Mouse (Mus musculus) midbrain, embryonic 10.5 days (tissue): ENCODE measurements at regions not wholly inside any gene's neighbourhood (a gene's known extent, or its start where the extent isn't known, plus 50 kb on each side); places are given as distances from the start of the nearest gene placed in this dataset.
"Not testable (repeated sequence)": the region's sequence is repeated elsewhere in the genome, so short reads cannot be mapped to it uniquely, and the experiment has no call there.

ENCODE experiments used
- DNase-seq: peaks from one replicate; pipeline ENCODE4 v3.0.0-alpha.2; 2017; ENCODE audit warnings: low spot score
- H3K27ac ChIP-seq: fragments of 300-500 bp; sonication (generic); replicated peaks from 2 replicates; pipeline ENCODE4 v1.5.1; 2016; ENCODE audit warnings: mild to moderate bottlenecking
- H3K27me3 ChIP-seq: fragments of 300-500 bp; sonication (generic); 2 replicates; pipeline ENCODE4 v1.6.1; 2016; ENCODE audit warnings: low read depth, mild to moderate bottlenecking; ENCODE audit not compliant: poor library complexity, severe bottlenecking
- H3K36me3 ChIP-seq: fragments of 300-500 bp; sonication (generic); 2 replicates; pipeline ENCODE4 v1.6.1; 2016; ENCODE audit warnings: mild to moderate bottlenecking, moderate library complexity
- H3K4me1 ChIP-seq: fragments of 300-500 bp; sonication (generic); 2 replicates; pipeline ENCODE4 v1.6.1; 2016
- H3K4me3 ChIP-seq: fragments of 300-500 bp; sonication (generic); 2 replicates; pipeline ENCODE4 v1.5.1; 2016; ENCODE audit warnings: mild to moderate bottlenecking, moderate library complexity
- H3K9me3 ChIP-seq: fragments of 300-500 bp; sonication (generic); replicated peaks from 2 replicates; pipeline ENCODE4 v1.6.1; 2016; ENCODE audit warnings: mild to moderate bottlenecking
- WGBS: fragments of 180-500 bp; shearing (Covaris S2); methylation state at CpG from one replicate; pipeline ENCODE4 v1.1.7; 2016; 5-methylcytosine and 5-hydroxymethylcytosine counted together

DNA sequence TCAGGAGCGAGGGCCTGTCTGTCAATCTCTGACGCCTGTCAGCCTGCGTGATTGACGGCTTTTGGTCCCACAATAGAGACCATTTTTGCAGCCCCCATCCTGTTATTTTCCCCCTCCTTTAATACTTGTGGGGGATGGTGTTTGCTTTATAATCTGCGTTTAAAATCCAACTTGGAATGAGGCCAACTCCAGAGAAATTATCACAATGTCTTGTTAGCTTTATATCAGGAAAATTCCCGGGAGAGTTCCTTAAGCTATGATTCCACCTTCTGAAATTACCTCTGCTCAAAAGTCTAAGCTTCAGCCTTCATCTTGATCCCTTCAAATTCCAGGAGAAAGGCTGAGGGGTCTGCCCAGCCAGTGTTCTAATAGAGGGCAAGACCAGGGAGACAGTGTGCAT, 235.0 kb downstream of the 3100002H09Rik start:
- no peaks in the 10 kb centered on the region for H3K9me3 ChIP-seq
- H3K4me1 ChIP-seq: peaks cover 17% of the 10 kb centered on the region
- no peak overlapping the region for H3K27ac ChIP-seq
- H3K27me3 ChIP-seq: peaks cover 26% of the 10 kb centered on the region
- H3K4me3 ChIP-seq: no peak overlapping the region
- no peaks in the 10 kb centered on the region for H3K36me3 ChIP-seq
- 81% methylated on average over 6 of the region's 6 CpGs for WGBS
- DNase-seq: no peak

DNA sequence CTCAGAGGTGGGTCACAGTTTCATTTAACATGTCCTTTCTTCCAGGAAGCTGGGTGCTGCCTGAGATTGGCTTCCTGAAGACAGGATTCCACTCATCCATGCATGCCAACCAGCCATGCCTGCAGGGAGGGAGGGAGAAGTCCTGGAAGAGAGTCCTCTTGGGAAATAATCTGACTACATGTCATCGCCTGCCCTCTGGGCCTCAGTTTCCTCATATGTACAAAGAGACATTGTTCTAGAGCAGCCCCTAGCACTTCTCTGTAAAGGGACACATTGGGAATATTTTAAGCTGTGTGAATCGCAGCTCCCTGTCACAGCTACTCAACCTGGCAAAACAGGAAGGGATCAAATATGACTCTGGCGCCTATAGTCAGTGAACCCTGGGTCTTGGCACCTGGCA, 241.8 kb downstream of the 3100002H09Rik start:
- Histone ChIP-seq H3K27me3 (peaks cover 13% of the 10 kb centered on the region), H3K36me3 (no peaks in the 10 kb centered on the region)
- WGBS: 82% methylated on average over 3 of the region's 3 CpGs

DNA sequence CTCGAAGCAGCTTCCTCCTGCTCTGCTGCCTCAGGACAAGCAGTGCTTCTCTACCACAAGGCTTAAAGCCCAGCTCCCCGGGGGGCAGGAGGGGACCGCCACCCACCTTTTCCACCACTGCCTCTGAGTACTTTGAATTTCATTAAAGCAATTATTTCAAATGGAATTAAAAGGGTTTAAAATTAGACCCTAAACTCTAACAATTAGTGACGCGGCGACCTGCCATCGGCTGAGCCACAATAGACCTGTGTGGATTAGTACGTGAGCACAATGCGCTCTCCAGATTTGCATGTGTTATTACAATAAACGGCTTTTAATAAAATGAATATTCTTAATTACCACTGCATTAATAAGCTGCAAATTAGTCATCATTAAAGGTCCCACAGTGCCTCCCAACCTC, 242.5 kb downstream of the 3100002H09Rik start:
- peaks cover 10% of the 10 kb centered on the region; the same call in 1 of the 2 replicates for H3K27me3 ChIP-seq
- H3K4me3 ChIP-seq: no peak overlapping the region
- H3K9me3 ChIP-seq: 0 out of 2 replicates have a peak, but pooled peaks cover 1% of the 10 kb centered on the region
- no peaks in the 10 kb centered on the region for H3K36me3 ChIP-seq
- DNase-seq: no peak
- WGBS: 75% methylated on average over 10 of the region's 10 CpGs
- H3K4me1 ChIP-seq: 0 out of 2 replicates have a peak, but pooled peaks cover 4% of the 10 kb centered on the region
- no peak overlapping the region for H3K27ac ChIP-seq

More for the DNA sequence above, 241.8 kb downstream of the 3100002H09Rik start:
- 0 out of 2 replicates have a peak, but pooled peaks cover 4% of the 10 kb centered on the region for H3K4me1 ChIP-seq
- H3K9me3 ChIP-seq: no peaks in the 10 kb centered on the region
- DNase-seq: no peak
- H3K4me3 ChIP-seq: no peak overlapping the region
- H3K27ac ChIP-seq: no peak overlapping the region

GRCm38 (mm10) chr4:124360578-124360908, 250.1 kb downstream of the 3100002H09Rik start:
- Histone ChIP-seq H3K4me3 (no peak overlapping the region), H3K27ac (peak overlapping the region; percentile 42; the same call in 1 of the 2 replicates), H3K4me1 (peaks cover 23% of the 10 kb centered on the region), H3K9me3 (0 out of 2 replicates have a peak, but pooled peaks cover 5% of the 10 kb centered on the region), H3K27me3 (peaks cover 38% of the 10 kb centered on the region), H3K36me3 (no peaks in the 10 kb centered on the region)
- no peak for DNase-seq
- 35% methylated on average over 6 of the region's 6 CpGs for WGBS

- no peak for DNase-seq
- Histone ChIP-seq H3K4me3 (peak overlapping the region; percentile 17; the same call in 1 of the 2 replicates), H3K36me3 (no peaks in the 10 kb centered on the region), H3K27me3 (peaks cover 38% of the 10 kb centered on the region), H3K4me1 (peaks cover 23% of the 10 kb centered on the region), H3K27ac (no peak overlapping the region), H3K9me3 (0 out of 2 replicates have a peak, but pooled peaks cover 5% of the 10 kb centered on the region)
- WGBS: 21% methylated on average over 13 of the region's 13 CpGs
Measured at GRCm38 (mm10) chr4:124359707-124360577, 250.7 kb downstream of the 3100002H09Rik start.

GRCm38 (mm10) chr4:124358456-124358855, 252.1 kb downstream of the 3100002H09Rik start:
- H3K27me3 ChIP-seq: peaks cover 38% of the 10 kb centered on the region
- peaks cover 23% of the 10 kb centered on the region for H3K4me1 ChIP-seq
- not testable (repeated sequence) for H3K27ac ChIP-seq, H3K36me3 ChIP-seq, DNase-seq, H3K9me3 ChIP-seq, H3K4me3 ChIP-seq
- WGBS: 0% methylated on average over 3 of the region's 8 CpGs

- Histone ChIP-seq H3K36me3 (no peaks in the 10 kb centered on the region), H3K4me1 (peaks cover 22% of the 10 kb centered on the region), H3K27ac (no peak overlapping the region), H3K27me3 (peaks cover 59% of the 10 kb centered on the region), H3K4me3 (no peak overlapping the region), H3K9me3 (no peaks in the 10 kb centered on the region)
- 90% methylated on average over 3 of the region's 3 CpGs for WGBS
- no peak for DNase-seq
Measured at GRCm38 (mm10) chr4:124350361-124350760, 260.2 kb downstream of the 3100002H09Rik start.

- Histone ChIP-seq H3K27me3 (peaks cover 59% of the 10 kb centered on the region), H3K4me1 (peaks cover 22% of the 10 kb centered on the region), H3K27ac (no peak overlapping the region), H3K4me3 (no peak overlapping the region), H3K36me3 (no peaks in the 10 kb centered on the region), H3K9me3 (no peaks in the 10 kb centered on the region)
- whole genome bisulfite sequencing: 74% methylated on average over 15 of the region's 15 CpGs
- no peak for DNase-seq
Measured at GRCm38 (mm10) chr4:124349610-124350295, 260.9 kb downstream of the 3100002H09Rik start.

GRCm38 (mm10) chr4:124349055-124349454, 261.5 kb downstream of the 3100002H09Rik start:
- 41% methylated on average over 3 of the region's 3 CpGs for WGBS
- no peak for DNase-seq
- Histone ChIP-seq H3K36me3 (no peaks in the 10 kb centered on the region), H3K27me3 (peaks cover 59% of the 10 kb centered on the region), H3K4me3 (no peak overlapping the region), H3K4me1 (peaks cover 22% of the 10 kb centered on the region), H3K9me3 (no peaks in the 10 kb centered on the region), H3K27ac (no peak overlapping the region)

GRCm38 (mm10) chr4:124340073-124340472, 270.5 kb downstream of the 3100002H09Rik start:
- H3K9me3 ChIP-seq: peaks cover 11% of the 10 kb centered on the region; the same call in 1 of the 2 replicates
- no peak overlapping the region for H3K27ac ChIP-seq
- DNase-seq: no peak
- WGBS: 71% methylated on average over 7 of the region's 7 CpGs
- peaks cover 27% of the 10 kb centered on the region for H3K27me3 ChIP-seq
- peaks cover 12% of the 10 kb centered on the region for H3K4me1 ChIP-seq
- H3K36me3 ChIP-seq: no peaks in the 10 kb centered on the region
- H3K4me3 ChIP-seq: no peak overlapping the region

- Histone ChIP-seq H3K27me3 (peaks cover 67% of the 10 kb centered on the region), H3K36me3 (no peaks in the 10 kb centered on the region), H3K27ac (no peak overlapping the region), H3K4me1 (peaks cover 9% of the 10 kb centered on the region), H3K4me3 (no peak overlapping the region), H3K9me3 (peaks cover 19% of the 10 kb centered on the region; the same call in 1 of the 2 replicates)
- DNase-seq: no peak
- 72% methylated on average over 2 of the region's 2 CpGs for WGBS
Measured at GRCm38 (mm10) chr4:124335726-124336125, 274.9 kb downstream of the 3100002H09Rik start.

DNA sequence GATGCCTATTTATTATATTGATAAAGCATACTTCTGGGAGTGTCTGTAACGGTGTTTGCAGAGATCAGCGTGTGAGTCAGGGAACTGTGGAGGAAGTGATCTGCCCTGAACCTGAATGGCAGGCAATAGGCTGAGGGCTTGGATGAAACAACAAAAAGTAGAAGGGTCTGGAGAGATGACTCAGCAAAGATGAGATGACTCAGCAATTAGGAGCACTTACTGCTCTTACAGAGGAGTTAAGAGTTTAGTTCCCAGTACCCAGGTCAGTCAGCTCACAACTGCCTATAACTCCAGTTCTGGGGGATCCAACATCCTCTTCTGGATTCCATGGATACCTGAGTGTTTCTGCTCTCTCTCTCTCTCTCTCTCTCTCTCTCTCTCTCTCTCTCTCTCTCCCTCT, 277.6 kb downstream of the 3100002H09Rik start:
- Histone ChIP-seq H3K36me3 (no peaks in the 10 kb centered on the region), H3K9me3 (peaks cover 23% of the 10 kb centered on the region; the same call in 1 of the 2 replicates), H3K27me3 (peaks cover 68% of the 10 kb centered on the region), H3K4me1 (peaks cover 18% of the 10 kb centered on the region), H3K27ac (no peak overlapping the region), H3K4me3 (no peak overlapping the region)
- DNase-seq: no peak
- WGBS: 89% methylated on average over 2 of the region's 2 CpGs

DNA sequence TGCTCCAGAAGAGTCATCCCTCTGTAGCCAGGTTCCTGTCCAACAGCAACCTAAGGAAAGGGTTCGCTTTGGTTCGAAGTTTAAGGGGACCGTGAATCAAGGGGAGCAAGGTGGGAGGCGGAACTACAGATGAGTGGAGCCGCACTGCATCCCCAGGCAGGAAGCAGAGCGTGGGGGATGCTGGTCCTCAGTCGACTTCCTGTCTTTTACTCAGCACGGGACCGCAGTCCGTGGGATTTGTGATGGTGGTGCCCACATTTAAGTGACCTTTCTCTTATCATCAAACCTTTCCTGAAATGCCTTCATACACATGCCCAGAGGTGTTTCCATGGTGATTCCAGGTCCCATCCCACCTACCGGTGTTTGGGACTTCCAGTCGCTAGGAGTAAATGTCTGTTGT, 278.2 kb downstream of the 3100002H09Rik start:
- no peak for DNase-seq
- no peak overlapping the region for H3K27ac ChIP-seq
- H3K4me3 ChIP-seq: no peak overlapping the region
- no peaks in the 10 kb centered on the region for H3K36me3 ChIP-seq
- H3K27me3 ChIP-seq: peaks cover 69% of the 10 kb centered on the region
- WGBS: 90% methylated on average over 12 of the region's 12 CpGs
- H3K9me3 ChIP-seq: peaks cover 24% of the 10 kb centered on the region; the same call in 1 of the 2 replicates
- peaks cover 18% of the 10 kb centered on the region for H3K4me1 ChIP-seq
